Mouse (Mus musculus) heart, postnatal 10 days (tissue): ENCODE measurements around the gene Dnase2b. TPM values are rescaled to one million over a fixed set of nuclear protein-coding genes. Genes with fewer than 3 reads are reported as not detected.
A peak's percentile ranks its signal among the peaks of the same experiment; 100 is the strongest.

Experiments
- DNase-seq, 2 experiments: peaks; one replicate each; pipeline ENCODE4 v3.0.0; 2021
- intact Hi-C: fragments of 180-260 bp; cut with DNase I; formaldehyde crosslinking; loops from one replicate; pipeline ENCODE4 v1.15.1; 2025
- total RNA-seq, 2 experiments: library from RNA; stranded (reverse); gene quantifications; 2 replicates each; pipeline ENCODE4 v1.2.3; 2021

Gene Dnase2b
- total RNA-seq, 2 experiments from 2014 or later, result not detected

- intact Hi-C loops, result no loop called here
- no peak for DNase-seq
Measured at GRCm38 (mm10) chr3:146570939-146571338, 44.5 kb downstream of the Dnase2b start.

- intact Hi-C loops, result no loop called here
- DNase-seq, result no peak
Measured at GRCm38 (mm10) chr3:146570148-146570782, 45.1 kb downstream of the Dnase2b start, which contains the start of gene Uox. Gene Uox, plus strand, starts transcription at chr3:146570426.

GRCm38 (mm10) chr3:146569594-146569993 lies 45.8 kb downstream of the Dnase2b start:
- intact Hi-C loops, result loop anchor here (5.0 kb wide), 2 partner anchors 113 to 168 kb away; no protein-coding TSS in a partner anchor
- no peak for DNase-seq

- peak; percentile 8 to 15 for DNase-seq
- intact Hi-C loops, result loop anchor here (5.0 kb wide), 2 partner anchors 114 to 169 kb away; no protein-coding TSS in a partner anchor
Measured at GRCm38 (mm10) chr3:146567884-146568530, 47.4 kb downstream of the Dnase2b start.

- no peak for DNase-seq
- intact Hi-C loops, result loop anchor here (5.0 kb wide), 2 partner anchors 115 to 170 kb away; no protein-coding TSS in a partner anchor
Measured at GRCm38 (mm10) chr3:146567366-146567765, 48.0 kb downstream of the Dnase2b start.

DNA sequence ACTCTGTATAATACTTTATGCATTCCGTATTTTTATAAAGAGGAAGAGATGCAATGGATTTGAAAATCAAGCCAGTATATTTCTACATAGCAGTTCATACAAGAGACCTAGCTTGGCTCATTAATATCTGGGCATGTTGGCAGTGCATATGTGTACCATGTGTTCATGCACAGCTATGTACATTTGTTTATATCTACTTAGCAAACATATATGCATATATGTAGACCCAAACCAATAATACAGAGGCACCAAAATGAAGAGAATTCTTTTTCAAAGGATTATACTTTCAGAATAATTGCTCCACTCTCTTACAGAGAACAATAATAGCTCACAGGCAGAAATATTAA lies 50.4 kb downstream of the Dnase2b start:
- intact Hi-C loops, result loop anchor here (2.0 to 5.0 kb wide), 3 partner anchors 117 to 220 kb away; no protein-coding TSS in a partner anchor
- no peak for DNase-seq

DNA sequence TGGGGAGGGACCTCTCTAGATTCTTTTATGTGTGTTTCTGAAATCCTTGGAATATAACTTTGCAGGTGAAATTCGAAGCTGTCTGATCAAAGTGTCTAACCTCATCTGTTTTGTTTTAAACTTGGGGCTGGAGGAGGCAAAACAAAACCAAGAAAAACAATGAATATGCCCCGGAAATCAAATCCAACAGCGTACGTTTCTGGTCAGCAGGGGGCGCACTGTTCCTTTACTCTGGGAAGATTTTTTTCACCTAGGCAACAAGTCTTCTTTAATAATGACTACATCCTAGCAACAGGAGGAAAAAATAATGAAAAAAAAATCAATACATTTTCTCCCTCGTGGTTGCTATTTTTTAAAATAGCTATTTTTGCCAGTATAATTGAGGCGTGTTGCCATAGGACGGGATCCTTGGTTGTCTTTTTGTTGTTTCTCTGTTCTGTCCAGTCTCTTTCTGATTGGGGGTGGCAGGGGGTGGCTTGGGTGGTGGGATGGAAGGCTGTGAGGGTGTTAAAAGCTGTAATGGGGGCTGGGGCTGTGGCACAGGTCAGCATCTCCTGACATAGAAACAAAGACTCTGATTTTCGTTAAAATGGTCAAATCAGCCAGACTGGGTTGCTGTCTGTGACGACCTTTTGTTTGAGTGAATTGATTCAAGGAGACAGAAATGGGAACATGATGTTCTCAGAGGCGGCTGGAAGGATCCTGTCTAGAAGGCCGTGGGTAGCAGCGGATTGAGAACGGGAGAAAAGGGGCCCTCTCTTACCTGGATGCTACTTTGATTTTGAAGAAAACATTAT lies 50.9 kb downstream of the Dnase2b start:
- peak; percentile 76 to 91 for DNase-seq
- intact Hi-C loops, result loop anchor here (1.0 to 5.0 kb wide), 5 partner anchors 118 to 351 kb away; no protein-coding TSS in a partner anchor

- intact Hi-C loops, result no loop called here
- DNase-seq, result no peak
Measured at GRCm38 (mm10) chr3:146562936-146563335, 52.5 kb downstream of the Dnase2b start.

DNA sequence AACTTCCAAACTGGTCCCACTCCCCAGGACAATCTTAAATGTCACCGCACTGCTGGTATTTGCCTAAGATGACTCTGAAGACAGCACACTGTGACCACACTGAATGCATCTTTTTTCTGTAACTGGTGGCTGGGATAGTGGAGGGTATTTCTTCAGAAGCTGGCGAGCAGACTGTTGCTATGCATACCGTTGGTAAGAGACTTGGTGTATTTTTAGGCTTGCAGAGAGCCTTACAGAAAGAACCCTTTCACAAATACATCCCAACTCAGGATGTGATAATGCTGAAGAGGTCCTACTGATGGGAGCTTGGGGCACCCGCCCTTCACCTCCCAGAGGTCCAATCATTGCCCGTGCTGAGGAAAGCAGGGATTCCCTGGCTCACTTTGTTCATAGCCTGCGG lies 57.9 kb downstream of the Dnase2b start:
- no peak for DNase-seq
- intact Hi-C loops, result no loop called here

- intact Hi-C loops, result no loop called here
- no peak for DNase-seq
Measured at GRCm38 (mm10) chr3:146556567-146556966, 58.8 kb downstream of the Dnase2b start.

DNA sequence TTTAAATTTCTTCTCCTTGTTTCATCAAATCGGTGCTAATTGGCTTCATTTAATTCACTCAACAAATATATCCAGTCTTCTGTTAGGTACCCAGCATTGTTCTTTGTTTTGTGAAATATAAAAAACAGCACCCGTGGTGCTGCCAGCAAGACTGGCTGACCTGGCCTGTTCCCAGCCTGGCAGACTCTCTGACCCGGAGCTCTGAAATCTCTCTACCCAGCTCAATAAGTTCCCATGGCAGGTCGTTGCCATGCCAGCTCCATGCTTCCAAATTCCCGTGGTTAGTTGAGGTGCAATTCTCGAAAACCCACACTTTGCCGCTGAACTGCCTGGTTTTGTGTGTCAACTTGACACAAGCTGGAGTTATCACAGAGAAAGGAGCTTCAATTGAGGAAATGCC lies 60.6 kb downstream of the Dnase2b start:
- intact Hi-C loops, result no loop called here
- no peak for DNase-seq

DNA sequence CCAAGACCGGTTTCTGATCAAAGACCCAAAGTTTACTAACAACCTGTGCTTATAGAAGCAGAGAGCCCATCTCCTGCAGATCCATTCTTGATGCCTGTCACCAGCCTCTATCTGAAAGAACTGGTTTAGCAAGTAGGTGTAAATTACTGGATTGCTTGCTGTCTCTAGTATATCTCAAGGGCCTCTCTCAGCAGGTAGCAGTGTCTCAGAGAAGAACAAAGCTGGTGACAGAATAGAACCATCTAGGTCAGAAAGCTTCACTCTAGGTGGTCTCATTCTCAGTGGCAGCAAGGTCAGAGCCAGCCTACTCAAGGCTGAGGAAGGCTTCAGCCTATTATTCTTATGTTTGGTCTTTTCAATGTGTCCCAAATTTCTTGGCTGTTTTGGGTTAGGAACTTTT lies 71.8 kb downstream of the Dnase2b start:
- intact Hi-C loops, result no loop called here

DNA sequence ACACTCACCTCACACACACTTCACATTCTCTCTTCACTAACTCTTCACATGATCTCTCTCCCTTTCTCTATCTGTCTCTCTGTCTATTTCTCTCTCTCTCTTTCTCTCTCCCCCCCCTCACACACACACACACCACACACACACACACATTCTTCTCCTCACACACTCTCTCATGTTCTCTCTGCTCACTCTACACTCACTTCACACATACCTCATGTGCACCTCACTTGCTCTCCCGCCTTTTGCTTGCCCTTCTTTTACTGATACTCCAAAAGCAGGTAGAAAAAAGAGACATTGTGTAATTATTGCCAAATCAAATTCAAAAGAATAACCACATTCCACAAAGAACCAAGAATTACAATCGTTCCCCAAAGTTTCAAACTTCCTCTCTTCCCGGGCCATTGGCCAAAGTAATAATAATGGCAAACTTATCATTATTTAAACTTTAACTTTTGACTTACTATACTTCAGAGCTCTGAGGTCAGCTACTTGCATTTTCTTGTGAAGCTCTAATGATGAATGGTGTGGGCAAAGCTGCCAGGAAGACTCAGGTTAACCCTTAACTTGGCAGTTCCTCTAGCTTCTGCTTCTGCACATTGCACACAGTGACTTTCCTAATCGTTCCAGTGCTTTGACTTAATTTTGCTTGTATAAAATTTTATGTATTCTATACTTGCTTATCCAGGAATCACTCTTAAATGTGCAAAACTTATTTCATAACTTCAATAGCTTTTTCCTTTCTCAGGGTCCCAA lies 74.7 kb downstream of the Dnase2b start:
- no peak for DNase-seq
- intact Hi-C loops, result no loop called here

More for the DNA sequence above, 71.8 kb downstream of the Dnase2b start:
- no peak for DNase-seq

DNA sequence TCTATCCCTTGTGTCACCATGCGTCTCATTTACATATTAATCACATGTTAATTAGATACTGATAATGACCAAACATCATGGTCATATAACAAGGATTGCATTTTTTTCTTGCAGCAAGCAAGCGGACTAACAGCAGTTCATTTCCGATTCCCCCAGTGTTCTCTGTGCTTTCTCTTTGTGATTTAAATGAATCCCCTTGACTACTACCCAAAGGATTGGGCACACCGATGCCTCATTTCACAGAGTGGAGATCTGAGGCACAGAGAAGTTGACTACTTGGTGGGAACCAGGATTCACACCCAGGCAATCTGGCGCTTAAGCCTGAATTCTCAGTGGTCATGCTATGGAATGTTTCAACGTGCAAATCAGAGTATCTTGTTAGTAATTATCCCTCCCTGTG lies 80.4 kb downstream of the Dnase2b start:
- intact Hi-C loops, result no loop called here

More for the DNA sequence above, 80.4 kb downstream of the Dnase2b start:
- DNase-seq, result no peak

Other genes with a start within 250 kb of the Dnase2b start
- gene Ssx2ip, start 211.0 kb downstream of the Dnase2b start, total RNA-seq, result 10 to 100 TPM; 11.7 to 15.3 TPM
- gene Ctbs, start 165.8 kb downstream of the Dnase2b start, total RNA-seq, result 1 to 10 TPM; 6.2 to 6.3 TPM
- 1 to 10 TPM; 2.3 to 3.6 TPM for gene Spata1, start 115.8 kb downstream of the Dnase2b start, total RNA-seq
- 100 to 1,000 TPM; 249 to 286 TPM for gene Gng5, start 115.8 kb downstream of the Dnase2b start, total RNA-seq
- gene Rpf1, start 94.2 kb downstream of the Dnase2b start, total RNA-seq, result 10 to 100 TPM; 16.4 to 16.7 TPM
- gene Uox, start 45.2 kb downstream of the Dnase2b start, total RNA-seq, result not detected
- gene 4930503B20Rik, start 35.7 kb upstream of the Dnase2b start, total RNA-seq, result not detected
- gene Samd13, start 70.0 kb upstream of the Dnase2b start, total RNA-seq, result 1 to 10 TPM; 1.8 TPM
- 10 to 100 TPM; 92.4 to 99.7 TPM for gene Prkacb, start 197.4 kb upstream of the Dnase2b start, total RNA-seq
- gene Ttll7, start 236.8 kb upstream of the Dnase2b start, total RNA-seq, result 1 to 10 TPM; 2.6 to 3.1 TPM